Mouse (Mus musculus) liver, embryonic 11.5 days (tissue): ENCODE measurements at regions not wholly inside any gene's neighbourhood (a gene's known extent, or its start where the extent isn't known, plus 50 kb on each side); places are given as distances from the start of the nearest gene placed in this dataset.

Experiments
- ATAC-seq: fragments of 200-750 bp; cut with Nextera tagmentation; replicated peaks from 2 replicates; pipeline ENCODE4 v1.8.0; 2017; ENCODE audit warnings: moderate number of reproducible peaks, mild to moderate bottlenecking, moderate TSS enrichment, moderate library complexity; ENCODE audit not compliant: low FRiP score
- DNase-seq: peaks from one replicate; pipeline ENCODE4 v3.0.0-alpha.2; 2017; ENCODE audit warnings: low spot score
- H3K27ac ChIP-seq: fragments of 300-500 bp; sonication (generic); 2 replicates; pipeline ENCODE4 v1.5.1; 2014; ENCODE audit warnings: mild to moderate bottlenecking, low read depth, low read length, control low read depth
- H3K27me3 ChIP-seq: fragments of 300-500 bp; sonication (generic); replicated peaks from 2 replicates; pipeline ENCODE4 v1.6.1; 2014; ENCODE audit warnings: low read length, mixed read lengths; ENCODE audit not compliant: control insufficient read depth, insufficient read depth
- H3K36me3 ChIP-seq: fragments of 300-500 bp; sonication (generic); 2 replicates; pipeline ENCODE4 v1.6.1; 2014; ENCODE audit warnings: mild to moderate bottlenecking, low read length, moderate library complexity, mixed read lengths; ENCODE audit not compliant: control insufficient read depth, insufficient read depth
- H3K4me1 ChIP-seq: fragments of 300-500 bp; sonication (generic); replicated peaks from 2 replicates; pipeline ENCODE4 v1.6.1; 2014; ENCODE audit warnings: low read length, mixed read lengths; ENCODE audit not compliant: control insufficient read depth, insufficient read depth
- H3K4me2 ChIP-seq: fragments of 300-500 bp; sonication (generic); 2 replicates; pipeline ENCODE4 v1.6.1; 2014; ENCODE audit warnings: mild to moderate bottlenecking, control low read depth, moderate library complexity
- H3K4me3 ChIP-seq: fragments of 300-500 bp; sonication (generic); 2 replicates; pipeline ENCODE4 v1.5.1; 2014; ENCODE audit warnings: low read depth, low read length, control low read depth
- H3K9ac ChIP-seq: fragments of 300-500 bp; sonication (generic); 2 replicates; pipeline ENCODE4 v1.6.1; 2014; ENCODE audit warnings: low read depth, low read length, control low read depth
- H3K9me3 ChIP-seq: fragments of 300-500 bp; sonication (generic); 2 replicates; pipeline ENCODE4 v1.6.1; 2016; ENCODE audit warnings: low read length, inconsistent platforms, mixed read lengths; ENCODE audit not compliant: control insufficient read depth
- WGBS: fragments of 180-500 bp; shearing (Covaris S2); extraction: QIAGEN DNeasy Blood & Tissue Kit; methylation state at CpG from one replicate; pipeline ENCODE4 v1.1.7; 2014; 5-methylcytosine and 5-hydroxymethylcytosine counted together

- Histone ChIP-seq H3K36me3 (no peaks in the 10 kb centered on the region), H3K4me2 (no peak overlapping the region), H3K27me3 (no peaks in the 10 kb centered on the region), H3K4me3 (no peak overlapping the region), H3K27ac (no peak overlapping the region), H3K9ac (no peak overlapping the region), H3K9me3 (no peaks in the 10 kb centered on the region), H3K4me1 (no peaks in the 10 kb centered on the region)
- no peak for DNase-seq
- 61% methylated on average over 2 of the region's 2 CpGs for WGBS
- no peak for ATAC-seq
Measured at GRCm38 (mm10) chr19:26475754-26476153, 129.1 kb upstream of the Smarca2 start.

- no peak overlapping the region for H3K27ac ChIP-seq
- no peak overlapping the region for H3K4me3 ChIP-seq
- H3K9ac ChIP-seq = no peak overlapping the region
- H3K4me2 ChIP-seq = no peak overlapping the region
- no peak for DNase-seq
- 67% methylated on average over 16 of the region's 16 CpGs for WGBS
- no peaks in the 10 kb centered on the region for H3K27me3 ChIP-seq
- H3K9me3 ChIP-seq = no peaks in the 10 kb centered on the region
- no peaks in the 10 kb centered on the region for H3K4me1 ChIP-seq
- H3K36me3 ChIP-seq = no peaks in the 10 kb centered on the region
- ATAC-seq = no peak
Measured at GRCm38 (mm10) chr19:26478055-26478737, 126.7 kb upstream of the Smarca2 start.

GRCm38 (mm10) chr19:26484322-26484721 lies 120.5 kb upstream of the Smarca2 start:
- H3K36me3 ChIP-seq = no peaks in the 10 kb centered on the region
- DNase-seq (no peak), ATAC-seq (no peak)
- H3K9me3 ChIP-seq = no peaks in the 10 kb centered on the region
- no peak overlapping the region for H3K27ac ChIP-seq
- WGBS = 74% methylated on average over 3 of the region's 3 CpGs
- no peak overlapping the region for H3K4me2 ChIP-seq
- no peak overlapping the region for H3K9ac ChIP-seq
- H3K27me3 ChIP-seq = no peaks in the 10 kb centered on the region
- H3K4me1 ChIP-seq = no peaks in the 10 kb centered on the region
- H3K4me3 ChIP-seq = no peak overlapping the region

DNA sequence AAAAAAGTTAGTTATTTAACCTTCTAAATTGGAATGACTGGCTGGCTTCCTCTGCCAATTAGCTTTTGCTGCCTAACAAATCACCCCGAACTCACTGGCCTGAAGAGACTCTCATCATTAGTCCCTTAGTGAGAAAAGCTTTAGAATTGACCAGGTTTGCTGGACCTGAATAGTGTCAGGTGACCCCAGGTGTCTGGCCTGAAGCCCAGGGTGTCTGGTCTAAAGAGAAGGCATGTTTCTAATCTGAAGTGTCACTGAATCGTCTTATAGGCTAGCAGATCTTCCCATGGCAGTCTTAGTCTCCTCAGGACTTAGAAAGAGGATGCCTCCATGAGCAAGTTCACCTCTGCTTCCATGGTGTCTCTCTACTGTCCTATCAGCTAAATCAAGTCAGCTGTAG lies 112.0 kb upstream of the Smarca2 start:
- no peak overlapping the region for H3K9ac ChIP-seq
- H3K4me3 ChIP-seq = no peak overlapping the region
- no peak for ATAC-seq
- WGBS = 56% methylated on average over 2 of the region's 2 CpGs
- no peaks in the 10 kb centered on the region for H3K4me1 ChIP-seq
- no peak overlapping the region for H3K27ac ChIP-seq
- H3K36me3 ChIP-seq = no peaks in the 10 kb centered on the region
- H3K9me3 ChIP-seq = no peaks in the 10 kb centered on the region
- H3K27me3 ChIP-seq = no peaks in the 10 kb centered on the region
- no peak overlapping the region for H3K4me2 ChIP-seq
- no peak for DNase-seq

- Histone ChIP-seq H3K4me3 (no peak overlapping the region), H3K27me3 (no peaks in the 10 kb centered on the region), H3K36me3 (no peaks in the 10 kb centered on the region), H3K9ac (no peak overlapping the region), H3K27ac (no peak overlapping the region), H3K4me2 (no peak overlapping the region), H3K4me1 (no peaks in the 10 kb centered on the region), H3K9me3 (no peaks in the 10 kb centered on the region)
- DNase-seq (no peak), ATAC-seq (no peak)
Measured at GRCm38 (mm10) chr19:26501064-26501463, 103.8 kb upstream of the Smarca2 start.

DNA sequence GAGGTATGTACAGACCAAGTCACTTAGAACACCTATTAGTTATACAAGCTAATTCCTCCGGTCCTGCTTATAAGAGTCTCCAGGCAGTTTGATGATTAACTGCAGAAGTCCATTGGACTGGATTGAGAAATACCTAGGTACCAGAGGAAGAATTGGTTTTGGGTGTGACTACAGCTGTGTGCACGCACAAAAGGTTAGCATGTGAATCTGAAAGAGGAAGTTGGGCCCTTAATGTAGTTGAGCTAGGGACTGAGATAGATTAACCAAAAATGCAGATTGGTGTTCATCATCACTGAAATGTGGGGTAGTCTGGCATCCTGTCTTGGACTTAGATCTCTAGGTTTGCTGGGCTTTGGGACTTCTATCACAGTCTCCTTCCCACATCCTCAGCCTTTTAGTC lies 100.8 kb upstream of the Smarca2 start:
- Histone ChIP-seq H3K4me1 (no peaks in the 10 kb centered on the region), H3K36me3 (no peaks in the 10 kb centered on the region), H3K9ac (no peak overlapping the region), H3K27me3 (no peaks in the 10 kb centered on the region), H3K27ac (no peak overlapping the region), H3K9me3 (no peaks in the 10 kb centered on the region), H3K4me2 (no peak overlapping the region), H3K4me3 (no peak overlapping the region)
- DNase-seq (no peak), ATAC-seq (no peak)
- 73% methylated on average over 2 of the region's 2 CpGs for WGBS

GRCm38 (mm10) chr19:26506802-26507201 lies 98.0 kb upstream of the Smarca2 start:
- WGBS = 63% methylated on average over 1 of the region's 1 CpGs
- Histone ChIP-seq H3K27ac (no peak overlapping the region), H3K27me3 (no peaks in the 10 kb centered on the region), H3K4me3 (no peak overlapping the region), H3K9me3 (no peaks in the 10 kb centered on the region), H3K4me1 (no peaks in the 10 kb centered on the region), H3K4me2 (no peak overlapping the region), H3K9ac (no peak overlapping the region), H3K36me3 (no peaks in the 10 kb centered on the region)
- DNase-seq (no peak), ATAC-seq (no peak)

- H3K4me1 ChIP-seq = no peaks in the 10 kb centered on the region
- no peak overlapping the region for H3K4me2 ChIP-seq
- H3K27me3 ChIP-seq = no peaks in the 10 kb centered on the region
- no peak overlapping the region for H3K9ac ChIP-seq
- no peak for DNase-seq
- H3K9me3 ChIP-seq = no peaks in the 10 kb centered on the region
- ATAC-seq = no peak
- no peak overlapping the region for H3K4me3 ChIP-seq
- H3K36me3 ChIP-seq = no peaks in the 10 kb centered on the region
- no peak overlapping the region for H3K27ac ChIP-seq
- 77% methylated on average over 11 of the region's 11 CpGs for WGBS
Measured at GRCm38 (mm10) chr19:26507986-26508385, 96.9 kb upstream of the Smarca2 start.

- WGBS = 75% methylated on average over 7 of the region's 7 CpGs
- H3K4me3 ChIP-seq = no peak overlapping the region
- ATAC-seq (no peak), DNase-seq (no peak)
- H3K4me2 ChIP-seq = no peak overlapping the region
- no peak overlapping the region for H3K9ac ChIP-seq
- H3K36me3 ChIP-seq = no peaks in the 10 kb centered on the region
- H3K27ac ChIP-seq = no peak overlapping the region
- H3K4me1 ChIP-seq = no peaks in the 10 kb centered on the region
- no peaks in the 10 kb centered on the region for H3K27me3 ChIP-seq
- no peaks in the 10 kb centered on the region for H3K9me3 ChIP-seq
Measured at GRCm38 (mm10) chr19:26508616-26509015, 96.2 kb upstream of the Smarca2 start.
